Mouse (Mus musculus) cerebellum, adult (tissue): Measurements from ENCODE around the gene Dbh.
A peak's percentile ranks its signal among the peaks of the same experiment; 100 is the strongest.

Source experiments
- ATAC-seq: cut with Nextera tagmentation; 2 replicates; pipeline ENCODE4 v1.9.2; 2017; ENCODE audit warnings: mild to moderate bottlenecking, moderate library complexity, mixed read lengths; ENCODE audit not compliant: insufficient number of reproducible peaks, low FRiP score, low TSS enrichment

Dbh gene

DNA sequence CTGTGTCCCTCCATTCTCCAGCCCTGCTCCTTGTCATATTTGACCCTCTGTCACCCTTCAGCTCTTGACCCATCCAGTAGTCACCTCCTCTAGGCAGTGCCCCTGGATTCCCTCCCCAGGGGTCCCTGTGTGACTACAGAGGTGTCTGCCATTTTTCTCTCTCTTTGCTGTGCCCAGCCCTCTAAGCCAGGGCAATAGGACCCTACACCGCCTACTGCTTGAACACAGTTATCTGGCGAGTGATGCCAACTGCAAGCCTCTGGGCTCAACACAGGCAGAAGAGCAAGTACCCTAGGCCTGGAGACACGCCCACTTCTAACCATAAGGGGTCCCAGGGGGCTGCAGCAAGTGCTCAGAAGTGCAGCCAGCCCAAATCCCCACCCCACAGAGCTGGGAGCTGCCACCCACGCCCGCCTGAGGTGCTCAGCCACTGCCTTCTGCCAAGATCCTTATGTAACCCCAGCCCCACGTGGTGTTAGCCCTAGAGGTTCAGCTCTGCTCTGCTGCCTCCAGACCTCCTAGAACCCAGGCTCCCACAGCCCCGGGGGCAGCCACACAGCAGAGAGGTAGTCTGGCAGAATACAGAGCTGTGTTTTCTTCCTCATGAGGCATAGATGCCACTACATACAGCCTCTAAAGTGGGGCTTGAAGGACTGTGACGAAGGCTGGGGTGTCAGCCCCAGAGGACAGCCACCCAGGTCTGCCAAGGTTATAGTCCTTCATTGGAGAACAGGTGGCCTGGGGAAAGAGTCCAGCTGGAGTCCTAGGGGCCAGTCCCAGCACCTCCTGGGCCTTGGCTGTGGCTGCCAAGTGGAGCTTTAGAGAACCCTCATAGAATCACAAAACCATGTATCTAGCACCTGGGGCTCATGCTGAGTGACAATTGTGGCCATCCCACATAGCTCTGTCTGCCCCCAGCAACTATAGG, 47.2 kb downstream of the Dbh start:
- ATAC-seq = peak; percentile 57

DNA sequence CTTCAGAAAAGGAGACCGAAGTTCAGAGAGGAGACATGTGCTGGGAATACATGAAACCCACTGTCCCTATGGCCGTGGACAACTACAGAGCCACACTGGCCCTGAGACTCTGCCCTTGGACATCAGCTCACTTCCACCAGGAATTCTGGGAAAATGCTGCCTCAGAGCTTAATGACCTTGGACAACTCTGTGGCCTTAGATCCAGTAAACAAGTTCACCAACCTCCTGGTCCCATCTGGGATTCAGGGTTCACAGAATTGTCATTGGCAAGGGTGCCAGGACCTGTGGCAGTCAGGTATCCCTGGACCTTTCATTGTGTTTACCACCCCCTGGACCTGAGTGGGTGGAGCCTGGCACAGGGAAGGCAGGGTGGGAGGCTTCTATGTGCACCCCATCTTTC, 50.5 kb downstream of the Dbh start:
- no peak for ATAC-seq

DNA sequence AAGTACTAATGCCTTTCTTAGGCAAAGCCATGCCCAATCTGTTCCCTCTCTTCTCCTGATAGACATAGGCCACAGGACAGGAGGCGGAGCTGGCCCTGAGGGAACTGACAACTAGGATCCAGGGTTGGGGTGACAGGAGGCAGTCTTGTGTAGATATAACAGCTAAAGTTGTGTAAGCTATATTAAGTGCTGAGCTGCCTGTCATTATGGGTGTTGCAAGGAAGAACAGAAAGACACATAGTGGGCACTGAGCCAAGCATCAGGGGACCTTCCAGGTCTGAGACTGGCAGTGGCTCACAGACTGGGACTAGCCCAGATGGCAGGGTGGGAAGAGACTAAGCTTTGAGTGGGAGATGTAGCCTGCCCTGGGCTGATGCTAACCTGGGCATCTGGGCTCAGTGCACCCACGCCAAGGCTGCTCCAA, 53.1 kb downstream of the Dbh start:
- ATAC-seq = no peak

DNA sequence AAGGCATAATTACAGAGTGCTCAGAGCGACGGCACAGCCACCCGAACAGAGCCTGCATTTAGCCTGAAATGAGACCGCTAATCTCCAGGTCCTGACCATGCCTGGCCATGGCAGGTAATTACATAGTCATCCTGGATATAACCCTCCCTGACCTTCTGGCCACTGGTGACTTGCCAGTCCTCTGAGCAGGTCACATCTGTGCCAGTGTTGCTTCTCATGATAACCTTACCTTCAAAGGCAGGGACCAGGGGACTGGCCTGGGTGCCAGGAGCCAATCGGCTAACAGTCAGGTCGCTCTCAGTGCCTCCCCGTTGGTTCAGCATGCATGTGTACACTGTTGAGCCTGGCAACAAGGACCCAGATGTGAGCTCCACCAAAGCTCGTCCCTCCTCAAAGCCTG, 53.5 kb downstream of the Dbh start:
- no peak for ATAC-seq

DNA sequence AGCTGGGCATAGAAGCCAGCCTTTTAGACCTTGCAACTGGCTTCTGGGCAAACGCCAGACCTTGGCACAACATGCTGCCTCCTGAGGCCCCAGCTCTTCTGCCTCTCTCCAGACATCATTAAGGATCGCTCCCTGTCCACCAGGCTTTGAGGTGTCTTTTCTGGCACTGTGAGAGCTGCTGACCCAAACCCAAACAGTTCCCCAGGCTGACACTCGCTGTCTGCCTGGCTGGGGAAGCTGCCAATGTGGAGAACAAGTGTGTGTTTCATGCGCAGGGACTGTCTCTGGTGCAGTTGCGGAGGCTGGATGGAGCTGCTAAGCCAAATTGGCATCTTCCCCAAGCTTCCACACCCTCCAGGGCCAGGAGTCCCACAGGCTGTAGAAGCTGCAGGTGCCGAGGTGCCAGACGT, 58.0 kb downstream of the Dbh start:
- ATAC-seq = peak; percentile 41

DNA sequence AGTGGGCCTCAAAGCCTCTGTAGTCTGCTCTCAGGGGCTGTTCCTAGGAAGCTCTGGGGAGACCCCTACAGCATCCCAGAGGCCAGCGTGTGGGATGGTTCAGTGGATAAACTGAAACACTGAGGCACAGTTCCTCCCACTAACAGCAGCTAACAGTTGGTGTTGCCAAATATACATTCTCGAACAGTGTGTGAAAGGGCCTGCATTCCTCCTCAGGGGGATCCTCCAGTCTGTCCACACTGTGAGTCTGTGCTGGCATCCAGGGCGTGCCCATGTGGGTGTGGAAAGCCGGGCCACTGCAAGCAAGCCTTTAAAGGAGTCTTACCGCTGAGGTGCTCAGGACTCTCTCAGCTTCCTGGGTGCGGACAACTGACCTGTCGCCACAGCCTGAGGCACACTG, 61.5 kb downstream of the Dbh start:
- no peak for ATAC-seq

DNA sequence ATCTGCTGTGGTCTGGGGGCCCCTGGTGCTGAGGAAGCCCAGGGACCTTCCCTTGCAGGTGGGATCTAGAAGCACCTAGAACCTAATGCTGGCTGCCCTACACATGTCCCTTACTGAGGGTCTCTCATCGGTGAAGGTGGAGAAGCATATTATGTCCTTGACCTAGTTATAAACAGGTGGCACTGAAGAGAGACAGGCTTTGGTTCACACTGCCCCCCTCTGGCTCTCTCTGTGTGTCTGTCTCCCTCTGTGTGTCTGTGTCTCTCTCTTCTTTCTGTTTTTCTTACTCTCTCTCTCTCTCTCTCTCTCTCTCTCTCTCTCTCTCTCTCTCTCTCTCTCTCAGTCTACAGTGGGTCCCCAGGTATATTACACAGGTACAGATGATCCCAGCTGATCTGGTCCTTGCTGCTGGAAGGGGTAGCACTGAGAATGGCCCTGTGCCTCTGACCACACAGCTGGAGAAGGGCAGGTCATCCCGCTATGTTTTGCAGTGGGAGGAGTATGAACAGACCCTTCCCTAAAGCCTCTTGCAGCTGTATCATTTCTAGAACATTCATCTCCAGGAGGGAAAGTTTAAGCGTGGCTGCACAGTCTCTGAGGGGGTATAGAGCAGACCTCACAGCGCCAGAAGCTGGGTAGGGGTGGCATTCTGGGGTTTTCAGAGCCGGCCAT, 63.9 kb downstream of the Dbh start:
- no peak for ATAC-seq

DNA sequence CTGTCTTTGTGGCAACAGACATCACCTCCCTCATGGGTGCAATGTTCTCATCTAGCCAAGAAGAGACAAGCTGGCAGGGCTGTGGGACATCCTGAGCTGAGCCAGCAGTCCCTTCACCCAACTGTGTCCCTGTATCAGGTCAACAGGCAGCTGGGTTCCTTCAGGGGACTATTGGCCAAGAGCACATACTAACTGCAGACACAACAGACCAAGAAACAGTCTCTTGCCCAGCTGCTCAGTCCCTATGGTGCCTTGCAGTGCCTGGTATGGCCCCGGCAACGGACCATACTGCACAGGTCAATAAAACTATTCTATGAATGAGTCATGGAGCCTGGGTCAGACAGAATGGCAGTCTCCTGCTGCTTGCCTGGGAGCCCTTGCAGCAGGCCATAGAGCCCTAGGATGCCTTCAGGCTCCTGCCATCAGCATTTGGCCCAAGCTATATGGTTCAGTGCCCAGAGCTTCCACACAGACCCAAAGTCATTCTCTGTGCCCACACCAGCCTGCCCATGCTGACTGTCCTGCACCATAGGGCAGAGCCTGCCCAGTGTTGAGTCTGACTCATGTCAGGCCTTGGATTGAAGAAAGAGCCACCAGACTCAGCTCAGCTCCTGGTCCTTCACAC, 64.6 kb downstream of the Dbh start:
- ATAC-seq = peak; percentile 45; the same call in 1 of the 2 replicates

DNA sequence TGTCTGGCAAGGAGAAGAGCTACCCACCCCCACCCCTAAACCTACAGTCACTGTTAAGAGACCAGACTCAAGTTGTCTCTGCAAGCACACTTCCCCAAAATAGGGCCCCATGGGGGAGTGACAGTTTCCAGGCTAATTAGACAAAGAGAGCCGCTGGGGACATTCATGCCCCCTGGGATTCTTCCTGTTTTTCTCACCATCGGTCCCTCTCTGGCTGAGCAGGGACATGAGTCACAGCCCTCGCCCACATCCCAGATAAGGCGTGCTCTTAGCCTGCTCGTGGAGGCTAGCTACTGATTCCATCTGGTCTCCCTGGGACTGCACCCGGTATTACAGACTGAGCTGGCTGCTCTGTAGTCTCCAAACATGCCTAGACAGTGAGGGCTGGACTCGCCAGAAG, 67.3 kb downstream of the Dbh start:
- ATAC-seq = no peak
